Mouse (Mus musculus) ES-E14 (cell line): ENCODE measurements around the gene Hectd4.

Source experiments
- CHD2 ChIP-seq: IDR thresholded peaks from 2 replicates; pipeline ENCODE4 v1.6.1; 2014; ENCODE audit warnings: mild to moderate bottlenecking, low read depth, low read length, inconsistent platforms
- HCFC1 ChIP-seq: IDR thresholded peaks from 2 replicates; pipeline ENCODE4 v1.6.1; 2012; ENCODE audit warnings: low read length, inconsistent platforms, borderline replicate concordance; ENCODE audit not compliant: insufficient read depth
- MAFK ChIP-seq: IDR thresholded peaks from 2 replicates; pipeline ENCODE4 v1.6.1; 2014; ENCODE audit warnings: mild to moderate bottlenecking, low read depth, low read length, inconsistent platforms; ENCODE audit not compliant: insufficient read depth
- ZC3H11A ChIP-seq: IDR thresholded peaks from 2 replicates; pipeline ENCODE4 v1.6.1; 2012; ENCODE audit warnings: low read depth, mild to moderate bottlenecking, inconsistent platforms, low read length, borderline replicate concordance

- no peak for TF ChIP-seq HCFC1
- TF ChIP-seq MAFK = no peak
- no peak for TF ChIP-seq CHD2
- no peak for TF ChIP-seq ZC3H11A
Measured at GRCm38 (mm10) chr5:121184375-121184774, 35.6 kb upstream of the Hectd4 start.
